Mouse (Mus musculus) bone marrow macrophage, adult 2 months (primary cell): Measurements from ENCODE around the gene Polr1d.

ENCODE experiments used
- CTCF ChIP-seq: IDR thresholded peaks from 2 replicates; pipeline ENCODE4 v1.5.1; 2012; ENCODE audit warnings: low read depth, mild to moderate bottlenecking, low read length, moderate library complexity
- POLR2A ChIP-seq: IDR thresholded peaks from 2 replicates; pipeline ENCODE4 v1.6.1; 2012; ENCODE audit warnings: mild to moderate bottlenecking, low read depth, low read length, borderline replicate concordance

- no peak for TF ChIP-seq CTCF
- no peak for TF ChIP-seq POLR2A
These were observed 27.2 kb upstream of the Polr1d start for GRCm38 (mm10) chr5:147049544-147050209.
